Mouse (Mus musculus): ENCODE measurements around the gene Dck. TPM values are rescaled to one million over a fixed set of nuclear protein-coding genes. Genes with fewer than 3 reads are reported as not detected.

Gene Dck
- polyA plus RNA-seq, 1 experiment from 2014 or later = 46.8 TPM

- Histone ChIP-seq H3K4me1 (ENCODE audit: insufficient read depth) (peaks cover 6% of the 10 kb centered on the region), H3K27me3 (ENCODE audit: insufficient read depth, low read length) (no peaks in the 10 kb centered on the region), H3K9me3 (ENCODE audit: low read length) (no peaks in the 10 kb centered on the region), H3K27ac (ENCODE audit: low read depth) (no peak overlapping the region), H3K4me2 (ENCODE audit: low read depth, low read length) (no peak overlapping the region), H3K36me3 (replicated peaks; ENCODE audit: insufficient read depth, low read length) (peaks cover 9% of the 10 kb centered on the region; the same call in 1 of the 2 replicates), H3K4me3 (ENCODE audit: low read depth, low read length) (no peak overlapping the region), H3K9ac (replicated peaks) (no peak overlapping the region)
- 85% methylated on average over 5 of the region's 5 CpGs for WGBS (ENCODE audit: insufficient replicate concordance)
- ATAC-seq (no peak), DNase-seq (no peak)
- TF ChIP-seq EP300 (IDR thresholded peaks at IDR 0.05; ENCODE audit: low read depth) (no peak), CTCF (IDR thresholded peaks at IDR 0.05; ENCODE audit: low read depth) (no peak)
These were observed 2.2 kb upstream of the Dck start for GRCm38 (mm10) chr5:88762611-88763010.

DNA sequence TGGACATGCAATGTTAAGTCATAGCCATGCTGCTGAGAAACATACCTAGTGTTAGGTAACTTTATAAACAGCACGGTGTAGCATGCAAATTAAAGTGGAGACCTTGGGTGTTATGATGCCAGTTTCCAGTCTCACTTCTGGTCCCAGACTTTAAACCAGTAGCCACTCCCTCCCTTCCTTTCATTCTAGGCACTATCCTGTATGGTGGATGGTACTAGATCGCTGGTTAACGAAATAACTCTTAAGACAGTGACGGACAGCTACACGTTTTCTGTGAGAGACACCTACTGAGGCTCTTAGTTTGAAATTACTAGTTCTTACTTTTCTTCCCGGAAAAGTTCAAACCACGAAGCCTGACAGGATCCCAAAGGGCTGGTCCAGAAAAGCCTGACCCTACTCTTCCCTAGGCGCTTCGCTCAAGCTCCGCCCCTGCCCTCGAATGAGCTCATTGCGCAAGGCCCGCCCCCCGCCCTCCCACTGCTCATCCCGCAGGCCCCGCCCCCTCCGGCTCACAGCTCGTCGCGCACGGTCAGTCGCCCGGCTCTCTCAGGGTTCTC, 288 bp upstream of the Dck start:
- DNase-seq (no peak), ATAC-seq (peak; percentile 36)
- H3K27ac ChIP-seq (ENCODE audit: low read depth) = peak overlapping the region; percentile 91
- H3K4me2 ChIP-seq (ENCODE audit: low read depth, low read length) = peak overlapping the region; percentile 79
- peaks cover 9% of the 10 kb centered on the region for H3K36me3 ChIP-seq (replicated peaks; ENCODE audit: insufficient read depth, low read length)
- peak overlapping the region; percentile 53 for H3K9ac ChIP-seq (replicated peaks)
- H3K27me3 ChIP-seq (ENCODE audit: insufficient read depth, low read length) = no peaks in the 10 kb centered on the region
- peaks cover 21% of the 10 kb centered on the region for H3K4me1 ChIP-seq (ENCODE audit: insufficient read depth)
- TF ChIP-seq EP300 (IDR thresholded peaks at IDR 0.05; ENCODE audit: low read depth) (no peak), CTCF (IDR thresholded peaks at IDR 0.05; ENCODE audit: low read depth) (no peak)
- peak overlapping the region; percentile 89 for H3K4me3 ChIP-seq (ENCODE audit: low read depth, low read length)
- no peaks in the 10 kb centered on the region for H3K9me3 ChIP-seq (ENCODE audit: low read length)
- under 1% methylated on average over 22 of the region's 23 CpGs for WGBS (ENCODE audit: insufficient replicate concordance)

- no peak for ATAC-seq
- peaks cover 23% of the 10 kb centered on the region for H3K4me1 ChIP-seq (ENCODE audit: insufficient read depth)
These were observed 791 bp downstream of the Dck start for GRCm38 (mm10) chr5:88765587-88765986.

DNA sequence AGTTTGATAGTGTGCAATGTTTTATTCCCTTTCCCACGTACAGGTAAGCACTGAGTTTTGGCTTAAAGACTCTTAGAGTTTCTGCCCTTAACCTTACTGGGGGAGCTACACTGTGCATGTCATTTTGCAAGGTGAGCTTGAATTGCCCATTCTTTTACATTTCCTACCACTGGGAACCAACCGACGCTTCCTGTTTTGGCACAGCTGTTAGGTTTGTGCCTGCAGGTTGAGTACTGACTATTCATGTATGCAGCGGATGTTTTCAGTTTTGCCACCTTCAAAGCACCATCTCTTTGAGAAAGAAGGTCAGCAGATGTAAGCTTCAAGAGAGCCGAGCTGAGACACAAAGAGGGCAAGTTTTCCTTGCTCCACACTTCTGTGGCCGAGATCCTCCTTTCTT, 1.3 kb downstream of the Dck start:
- Histone ChIP-seq H3K27me3 (ENCODE audit: insufficient read depth, low read length) (no peaks in the 10 kb centered on the region), H3K4me3 (ENCODE audit: low read depth, low read length) (peak overlapping the region; percentile 89), H3K27ac (ENCODE audit: low read depth) (peak overlapping the region; percentile 91), H3K9ac (replicated peaks) (peak overlapping the region; percentile 90), H3K9me3 (ENCODE audit: low read length) (no peaks in the 10 kb centered on the region), H3K4me1 (ENCODE audit: insufficient read depth) (peaks cover 23% of the 10 kb centered on the region), H3K4me2 (ENCODE audit: low read depth, low read length) (peak overlapping the region; percentile 79), H3K36me3 (replicated peaks; ENCODE audit: insufficient read depth, low read length) (peaks cover 20% of the 10 kb centered on the region)
- TF ChIP-seq CTCF (IDR thresholded peaks at IDR 0.05; ENCODE audit: low read depth) = no peak
- TF ChIP-seq EP300 (IDR thresholded peaks at IDR 0.05; ENCODE audit: low read depth) = no peak
- DNase-seq (no peak), ATAC-seq (no peak)
- WGBS (ENCODE audit: insufficient replicate concordance) = 44% methylated on average over 6 of the region's 6 CpGs

More at GRCm38 (mm10) chr5:88765587-88765986, 791 bp downstream of the Dck start:
- Histone ChIP-seq H3K9ac (replicated peaks) (peak overlapping the region; percentile 90), H3K9me3 (ENCODE audit: low read length) (no peaks in the 10 kb centered on the region), H3K4me3 (ENCODE audit: low read depth, low read length) (peak overlapping the region; percentile 89), H3K27ac (ENCODE audit: low read depth) (peak overlapping the region; percentile 91), H3K27me3 (ENCODE audit: insufficient read depth, low read length) (no peaks in the 10 kb centered on the region), H3K36me3 (replicated peaks; ENCODE audit: insufficient read depth, low read length) (peaks cover 17% of the 10 kb centered on the region), H3K4me2 (ENCODE audit: low read depth, low read length) (peak overlapping the region; percentile 79)
- no peak for TF ChIP-seq EP300 (IDR thresholded peaks at IDR 0.05; ENCODE audit: low read depth)
- no peak for TF ChIP-seq CTCF (IDR thresholded peaks at IDR 0.05; ENCODE audit: low read depth)
- no peak for DNase-seq
- WGBS (ENCODE audit: insufficient replicate concordance) = 7% methylated on average over 6 of the region's 6 CpGs

DNA sequence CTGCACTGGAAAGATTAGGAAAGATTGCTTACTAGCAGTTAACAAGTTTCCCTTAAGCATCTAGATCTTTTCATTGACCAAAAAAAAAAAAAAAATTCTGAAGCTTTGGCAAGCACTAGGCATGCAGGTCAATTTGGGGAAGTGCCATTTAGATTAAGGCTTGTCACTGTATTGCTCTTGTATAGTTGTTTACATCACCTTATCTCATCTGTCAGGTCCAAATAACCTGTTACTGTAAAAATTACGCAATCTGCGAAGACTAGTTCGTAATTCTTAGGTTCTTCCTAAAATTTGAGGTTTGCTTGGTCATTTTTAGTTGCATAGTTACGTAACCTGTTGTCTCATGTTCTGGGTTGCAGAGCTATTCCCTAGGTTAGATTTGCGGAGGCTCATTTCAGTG, 2.1 kb downstream of the Dck start:
- WGBS (ENCODE audit: insufficient replicate concordance) = 43% methylated on average over 5 of the region's 5 CpGs
- H3K4me2 ChIP-seq (ENCODE audit: low read depth, low read length) = peak overlapping the region; percentile 79
- H3K4me3 ChIP-seq (ENCODE audit: low read depth, low read length) = peak overlapping the region; percentile 89
- H3K9ac ChIP-seq (replicated peaks) = peak overlapping the region; percentile 90
- no peaks in the 10 kb centered on the region for H3K9me3 ChIP-seq (ENCODE audit: low read length)
- H3K4me1 ChIP-seq (ENCODE audit: insufficient read depth) = peaks cover 23% of the 10 kb centered on the region
- no peaks in the 10 kb centered on the region for H3K27me3 ChIP-seq (ENCODE audit: insufficient read depth, low read length)
- DNase-seq (no peak), ATAC-seq (no peak)
- peaks cover 25% of the 10 kb centered on the region for H3K36me3 ChIP-seq (replicated peaks; ENCODE audit: insufficient read depth, low read length)
- H3K27ac ChIP-seq (ENCODE audit: low read depth) = peak overlapping the region; percentile 91
- TF ChIP-seq CTCF (IDR thresholded peaks at IDR 0.05; ENCODE audit: low read depth) (no peak), EP300 (IDR thresholded peaks at IDR 0.05; ENCODE audit: low read depth) (peak; percentile 49; the same call in 1 of the 2 replicates)

DNA sequence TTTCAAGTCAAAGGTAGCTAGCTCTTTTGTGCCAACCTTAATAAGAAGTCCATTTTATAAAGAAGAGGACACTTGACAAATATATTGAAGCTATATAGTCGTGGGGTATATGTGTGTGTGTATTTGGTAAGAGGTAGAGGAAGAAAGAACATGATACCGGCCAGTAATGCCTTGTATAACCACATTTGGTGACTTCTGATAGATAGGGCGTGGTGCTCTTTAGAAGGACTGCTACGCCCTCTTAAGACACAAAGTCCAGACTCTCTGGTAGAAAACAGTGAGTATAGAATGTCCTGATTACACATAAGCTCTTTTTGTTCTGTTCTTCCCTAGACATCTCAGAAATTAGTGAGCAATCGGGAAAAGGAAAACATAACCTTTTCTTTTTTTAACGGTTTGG, 3.4 kb downstream of the Dck start:
- no peak for DNase-seq
- Histone ChIP-seq H3K36me3 (replicated peaks; ENCODE audit: insufficient read depth, low read length) (peaks cover 36% of the 10 kb centered on the region), H3K4me2 (ENCODE audit: low read depth, low read length) (peak overlapping the region; percentile 79), H3K9ac (replicated peaks) (peak overlapping the region; percentile 90; the same call in 1 of the 2 replicates), H3K4me1 (ENCODE audit: insufficient read depth) (peaks cover 23% of the 10 kb centered on the region), H3K27me3 (ENCODE audit: insufficient read depth, low read length) (no peaks in the 10 kb centered on the region), H3K4me3 (ENCODE audit: low read depth, low read length) (peak overlapping the region; percentile 89), H3K9me3 (ENCODE audit: low read length) (no peaks in the 10 kb centered on the region), H3K27ac (ENCODE audit: low read depth) (peak overlapping the region; percentile 91)
- TF ChIP-seq EP300 (IDR thresholded peaks at IDR 0.05; ENCODE audit: low read depth) (no peak), CTCF (IDR thresholded peaks at IDR 0.05; ENCODE audit: low read depth) (peak; percentile 32)
- WGBS (ENCODE audit: insufficient replicate concordance) = 59% methylated on average over 6 of the region's 6 CpGs
- no peak for ATAC-seq
